Mouse (Mus musculus) liver, postnatal 0 days (tissue): ENCODE results near the gene Ctrl.
A peak's percentile ranks its signal among the peaks of the same experiment; 100 is the strongest.

ENCODE experiments used
- CTCF ChIP-seq: sonication (generic); IDR thresholded peaks from 2 replicates; pipeline ENCODE4 v1.5.1; 2016; ENCODE audit warnings: antibody characterized with exemption, low read depth
- EP300 ChIP-seq: IDR thresholded peaks from 2 replicates; pipeline ENCODE4 v1.6.1; 2016; ENCODE audit warnings: antibody characterized with exemption, low read depth, mild to moderate bottlenecking

DNA sequence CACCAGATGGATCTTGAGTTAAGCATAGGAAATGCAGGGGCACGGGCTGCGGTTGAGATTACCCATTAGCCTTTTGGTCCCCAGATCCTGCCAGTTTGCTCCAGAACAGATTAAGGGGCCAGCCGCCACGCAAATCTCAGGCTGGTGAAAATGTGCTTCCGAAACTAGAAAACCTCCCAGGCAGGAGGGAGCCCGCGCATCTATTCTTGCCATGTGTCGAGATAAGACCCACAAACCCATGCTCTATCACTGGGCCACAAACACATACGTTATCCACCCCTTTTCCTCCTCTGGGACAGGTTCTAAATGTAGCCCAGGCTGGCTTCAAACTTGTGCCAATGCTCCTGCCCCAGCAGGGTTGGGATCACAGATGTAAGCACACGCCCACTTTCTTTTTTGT is 27.9 kb upstream of the Ctrl start:
- TF ChIP-seq CTCF: no peak
- TF ChIP-seq EP300: peak; percentile 63; the same call in 1 of the 2 replicates
